Mouse (Mus musculus) liver, embryonic 14.5 days (tissue): ENCODE measurements at regions not wholly inside any gene's neighbourhood (a gene's known extent, or its start where the extent isn't known, plus 50 kb on each side); places are given as distances from the start of the nearest gene placed in this dataset.

Experiments
- CTCF ChIP-seq: IDR thresholded peaks from 2 replicates; pipeline ENCODE4 v1.5.1; 2016; ENCODE audit warnings: antibody characterized with exemption, low read depth, control low read depth
- EP300 ChIP-seq: IDR thresholded peaks from 2 replicates; pipeline ENCODE4 v1.6.1; 2016; ENCODE audit warnings: antibody characterized with exemption, low read depth

GRCm38 (mm10) chr11:32978899-32979298, 154.5 kb upstream of the Smim23 start:
- no peak for TF ChIP-seq CTCF
- no peak for TF ChIP-seq EP300
